Mouse (Mus musculus) layer of hippocampus, postnatal 14 days (tissue): ENCODE data around the gene Fat2. TPM values are rescaled to one million over a fixed set of nuclear protein-coding genes. Genes with fewer than 3 reads are reported as not detected.

Experiments
- DNase-seq, 2 experiments: peaks; one replicate each; pipeline ENCODE4 v3.0.0; 2021 to 2022; ENCODE audit warnings: low spot score in 2 of 2, mixed read lengths in 1 of 2
- total RNA-seq, 2 experiments: library from RNA; stranded (reverse); gene quantifications; 2 replicates each; pipeline ENCODE4 v1.2.3; 2021

The Fat2 gene
- total RNA-seq, 2 experiments from 2014 or later, result 0.43 to 0.74 TPM

DNA sequence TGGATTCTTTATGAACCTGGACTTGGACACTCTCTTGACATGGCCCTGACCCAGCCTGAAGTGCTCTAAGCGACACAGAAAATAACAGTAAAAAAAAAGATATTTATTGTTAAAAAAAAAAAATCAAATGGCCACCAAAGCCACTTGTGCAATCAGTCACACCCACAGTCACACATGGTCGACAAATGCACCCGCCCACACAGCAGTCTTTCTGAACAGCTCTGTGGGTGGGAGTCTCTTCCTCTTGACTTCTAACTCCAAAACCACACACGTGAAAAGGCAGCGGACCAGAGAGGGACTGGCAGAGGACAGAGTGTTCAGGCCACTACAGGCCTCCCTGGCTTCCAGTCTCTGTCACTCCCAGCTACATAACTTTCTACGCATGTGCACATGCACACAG, 85.8 kb downstream of the Fat2 start:
- peak; percentile 18 to 55 for DNase-seq

DNA sequence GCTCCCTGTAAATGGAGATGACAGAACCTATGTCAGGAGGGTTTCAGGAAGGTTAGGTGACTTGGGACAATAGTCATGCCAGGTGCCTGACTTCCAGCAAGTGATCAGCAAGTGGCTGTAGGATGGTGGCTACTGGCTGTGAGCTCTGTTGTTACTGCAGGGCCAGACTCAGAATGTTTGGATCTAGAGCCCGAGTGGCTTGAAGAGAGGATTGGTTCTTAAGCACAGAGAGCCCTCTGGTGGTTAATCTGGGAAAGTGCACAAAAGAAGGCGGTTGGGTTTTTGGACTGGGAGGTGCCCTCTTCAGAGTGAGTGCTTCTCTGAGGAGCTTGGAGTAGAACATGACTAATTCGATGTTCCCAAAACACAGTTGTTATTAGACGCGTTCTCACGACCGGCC, 95.8 kb downstream of the Fat2 start:
- peak; percentile 72 to 86 for DNase-seq

DNA sequence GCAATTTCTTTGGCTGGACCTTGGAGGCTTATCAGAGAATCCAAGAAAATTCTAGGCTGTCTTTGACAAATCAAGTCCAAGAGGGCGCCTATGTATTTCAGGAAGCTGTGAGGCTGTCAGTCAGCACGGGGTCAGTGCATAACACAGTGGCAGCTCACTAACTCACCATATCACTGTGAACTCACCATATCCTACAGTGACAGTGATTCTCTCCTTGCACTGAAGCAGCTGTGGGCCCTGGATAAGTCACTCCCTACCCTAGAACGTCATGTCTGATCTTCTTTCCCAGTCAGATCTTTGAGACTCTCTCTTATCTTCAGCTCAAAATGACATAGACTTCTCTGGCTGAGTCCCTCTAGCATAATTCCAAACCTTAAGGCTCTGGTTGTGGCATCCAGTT, 96.9 kb downstream of the Fat2 start:
- DNase-seq, result no peak

DNA sequence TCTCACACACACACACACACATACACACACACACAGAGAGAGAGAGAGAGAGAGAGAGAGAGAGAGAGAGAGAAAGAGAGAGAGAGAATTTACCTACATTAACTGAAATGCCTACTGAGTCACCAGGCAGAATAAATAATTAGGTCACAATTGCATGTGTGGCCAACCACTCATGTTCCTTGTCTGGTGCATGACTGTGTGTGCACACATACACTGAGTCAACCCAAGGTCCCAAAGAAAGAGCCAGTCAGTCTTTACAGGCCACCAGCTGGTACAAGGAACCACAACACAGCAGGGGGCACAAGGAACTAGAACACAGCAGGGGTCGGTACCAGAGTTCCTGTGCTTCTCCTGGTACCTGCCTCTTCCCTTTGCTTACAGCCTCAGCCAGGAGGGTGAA, 99.5 kb downstream of the Fat2 start:
- no peak for DNase-seq

DNA sequence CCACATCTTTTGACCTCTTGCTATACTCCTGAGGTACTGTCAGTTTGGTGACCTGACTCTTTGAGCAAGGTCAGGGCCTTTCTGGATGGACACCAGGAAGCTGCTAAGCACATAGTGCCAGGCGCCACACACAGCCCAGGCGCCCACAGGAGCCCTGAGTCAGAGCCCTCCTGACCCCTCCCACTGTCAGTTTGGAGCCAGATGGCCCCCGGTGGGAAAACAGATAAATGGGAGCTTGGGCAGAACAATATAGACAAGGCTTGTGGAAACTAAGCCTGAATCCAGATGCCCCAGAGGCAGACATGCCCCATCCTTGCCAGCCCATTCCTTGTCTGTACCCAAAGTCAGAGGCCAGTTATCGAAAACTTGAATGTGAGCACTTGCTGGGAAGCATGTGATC, 101.6 kb downstream of the Fat2 start:
- no peak for DNase-seq

DNA sequence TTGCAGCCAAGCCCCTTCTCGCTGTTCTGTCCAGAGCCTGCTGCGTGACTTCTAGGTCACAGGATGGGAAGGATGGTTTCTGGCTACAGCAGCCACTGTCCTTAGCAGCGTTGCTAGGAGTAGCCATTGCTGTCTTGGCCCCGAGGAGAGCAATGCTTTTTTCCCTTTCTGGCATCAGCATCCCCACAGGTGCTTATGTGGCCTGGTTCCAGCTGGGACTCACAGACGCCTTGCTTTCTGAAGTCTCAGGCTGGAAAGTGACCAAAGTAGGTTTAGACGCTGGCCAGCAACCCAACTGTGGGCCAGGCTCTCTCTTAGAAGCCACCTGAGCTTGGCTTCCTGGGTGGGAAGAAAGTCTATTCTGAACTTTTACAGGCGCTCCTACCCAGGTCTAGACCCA, 102.1 kb downstream of the Fat2 start:
- no peak for DNase-seq

DNA sequence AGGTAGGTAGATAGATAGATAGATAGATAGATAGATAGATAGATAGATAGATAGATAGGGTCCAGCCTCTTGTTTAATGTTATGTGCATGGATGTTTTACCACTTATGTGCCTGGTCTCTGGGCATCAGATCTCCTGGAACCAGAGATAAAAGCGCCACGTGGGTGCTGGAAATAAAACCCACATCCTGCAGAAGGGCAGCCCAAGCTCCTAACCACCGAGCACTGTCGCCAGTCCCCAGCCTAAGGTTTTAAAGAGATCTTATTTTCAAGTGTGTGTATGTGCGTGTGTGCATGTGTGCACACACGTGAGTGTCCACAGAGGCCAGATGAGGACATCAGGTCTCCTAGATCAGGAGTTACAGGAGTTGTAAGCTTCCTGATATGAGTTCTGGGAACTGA, 105.3 kb downstream of the Fat2 start:
- DNase-seq, result no peak

DNA sequence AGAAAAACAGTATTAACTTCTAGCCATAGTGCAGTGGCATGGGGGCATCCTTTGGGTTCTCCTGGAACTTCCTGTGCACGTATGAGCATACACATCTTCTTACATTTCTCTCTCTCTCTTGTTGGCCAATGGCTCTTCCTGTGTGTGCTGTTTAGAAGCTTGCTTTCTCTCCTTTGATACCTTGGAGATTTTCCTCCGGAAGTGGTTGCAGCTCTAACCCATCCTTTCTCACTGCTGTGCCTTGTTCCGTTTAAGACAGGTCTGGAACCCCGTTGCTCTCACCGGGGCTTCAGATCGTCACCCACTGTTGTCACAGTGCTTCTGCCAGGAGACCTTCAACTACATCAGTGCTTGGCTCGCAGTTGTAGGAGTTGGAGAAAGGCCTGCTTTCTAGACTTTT, 115.1 kb downstream of the Fat2 start:
- DNase-seq, result no peak

DNA sequence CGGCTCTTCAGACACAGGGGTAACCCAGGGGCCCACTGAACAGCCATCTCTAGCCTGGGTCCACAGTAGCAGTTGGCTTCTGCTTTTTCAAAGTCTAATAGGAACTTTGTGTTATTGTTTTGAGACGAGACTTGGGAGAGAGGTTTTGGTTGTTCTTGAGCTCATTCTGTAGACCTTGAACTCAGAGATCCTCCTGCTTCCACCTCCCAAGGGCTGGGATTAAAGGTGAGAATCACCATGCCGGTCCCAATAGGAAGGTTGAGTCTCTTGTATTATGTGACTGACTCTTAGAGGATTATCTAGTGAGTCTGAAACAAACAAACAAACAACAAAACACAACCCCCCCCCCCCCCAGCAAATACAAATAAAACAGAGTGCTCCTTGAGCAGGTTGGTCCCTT, 117.9 kb downstream of the Fat2 start:
- DNase-seq, result no peak

DNA sequence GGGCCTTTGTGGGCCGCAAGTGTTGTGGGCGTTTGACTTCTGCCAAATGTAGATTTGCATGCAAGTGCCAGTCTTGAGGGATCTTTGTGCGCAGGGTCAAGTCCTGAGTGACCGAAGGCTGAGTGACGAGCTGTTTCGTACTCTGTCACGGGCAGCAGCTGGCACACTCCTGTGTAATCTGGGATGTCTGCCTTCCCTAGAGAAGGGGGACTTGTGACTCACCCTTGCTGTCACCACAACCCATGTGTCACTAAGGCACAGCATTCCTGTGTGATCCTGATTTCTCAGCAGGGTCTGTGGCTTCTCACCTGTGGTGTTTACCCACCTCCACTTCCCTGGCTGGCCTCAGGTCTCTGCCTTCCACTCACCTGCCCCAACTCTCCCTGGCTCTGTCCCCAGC, 118.5 kb downstream of the Fat2 start:
- no peak for DNase-seq

DNA sequence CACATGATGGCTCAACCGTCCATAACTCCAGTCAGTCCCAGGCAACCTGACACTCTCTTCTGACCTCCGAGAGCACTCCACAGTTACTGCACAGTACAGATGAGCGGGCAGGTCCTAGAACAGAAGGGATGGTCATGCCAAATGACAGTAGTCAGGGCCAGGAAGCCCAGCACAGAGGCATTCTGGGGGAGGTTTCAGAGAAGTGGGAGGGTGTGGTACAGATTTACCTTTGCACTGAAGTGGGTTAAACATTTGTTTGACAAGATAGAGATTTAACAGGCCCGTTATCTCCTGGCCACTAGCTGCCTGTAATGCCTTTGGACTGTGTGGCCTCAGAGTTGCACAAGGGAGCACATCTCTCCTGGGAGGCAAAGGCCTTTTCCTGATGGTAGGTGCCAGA, 118.9 kb downstream of the Fat2 start:
- DNase-seq, result no peak

DNA sequence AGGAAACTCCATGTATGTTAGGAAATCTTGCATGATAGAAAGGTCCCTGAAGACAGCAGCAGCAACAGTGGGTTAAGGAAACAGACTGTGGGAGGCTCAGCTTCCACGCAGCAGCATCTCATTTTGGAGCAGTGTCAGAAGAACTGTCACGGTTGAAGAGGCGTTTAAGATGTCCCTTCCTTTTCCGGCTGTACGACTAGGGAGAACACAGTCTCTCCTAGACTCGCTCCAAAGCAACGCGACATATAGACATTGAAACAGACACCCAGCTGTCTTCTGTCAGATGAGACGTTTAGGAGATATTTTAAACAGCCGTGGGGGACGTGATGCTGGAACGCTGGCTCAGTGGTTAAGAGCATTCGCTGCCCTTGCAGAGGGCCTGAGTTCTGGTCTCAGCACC, 119.5 kb downstream of the Fat2 start:
- DNase-seq, result peak in 1 of 2 experiments; percentile 32

DNA sequence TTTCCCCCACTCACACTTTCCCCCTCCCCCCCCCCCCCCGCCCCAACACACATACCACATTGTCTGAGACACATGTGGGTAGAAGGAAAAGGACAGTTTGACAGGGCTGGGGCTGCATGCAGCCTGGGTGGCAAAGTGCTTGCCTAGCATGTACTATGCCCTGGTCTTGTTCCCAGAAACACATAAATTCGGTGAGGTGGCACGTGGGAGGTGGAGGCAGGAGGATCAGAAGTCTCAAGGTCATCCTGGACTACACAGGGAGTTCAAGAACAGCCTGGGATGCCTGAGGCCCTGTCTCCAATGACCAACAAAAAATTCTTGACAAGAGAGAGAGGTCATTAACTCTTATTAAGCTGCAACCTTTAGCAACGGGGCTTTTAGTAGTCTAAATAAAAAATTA, 120.3 kb downstream of the Fat2 start:
- DNase-seq, result no peak

DNA sequence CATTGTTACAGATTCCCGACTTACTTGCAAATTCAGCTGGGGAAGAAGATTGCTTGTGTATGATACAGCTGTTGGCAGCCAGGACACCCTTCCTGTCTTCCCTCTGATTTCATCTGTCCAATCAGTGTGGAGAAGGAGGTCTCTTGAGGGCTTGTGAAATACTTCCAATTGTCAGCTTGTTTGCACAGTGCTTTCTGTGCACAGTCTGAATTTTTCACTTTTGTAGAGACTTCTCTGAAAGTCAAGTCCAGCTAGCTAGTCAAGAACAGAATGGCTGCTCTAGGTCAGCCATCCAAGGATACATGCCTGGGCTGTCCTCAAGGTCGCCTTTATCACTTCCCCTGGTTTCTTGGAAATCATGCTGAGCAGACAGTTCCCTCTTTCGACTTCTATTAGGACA, 121.4 kb downstream of the Fat2 start:
- no peak for DNase-seq

DNA sequence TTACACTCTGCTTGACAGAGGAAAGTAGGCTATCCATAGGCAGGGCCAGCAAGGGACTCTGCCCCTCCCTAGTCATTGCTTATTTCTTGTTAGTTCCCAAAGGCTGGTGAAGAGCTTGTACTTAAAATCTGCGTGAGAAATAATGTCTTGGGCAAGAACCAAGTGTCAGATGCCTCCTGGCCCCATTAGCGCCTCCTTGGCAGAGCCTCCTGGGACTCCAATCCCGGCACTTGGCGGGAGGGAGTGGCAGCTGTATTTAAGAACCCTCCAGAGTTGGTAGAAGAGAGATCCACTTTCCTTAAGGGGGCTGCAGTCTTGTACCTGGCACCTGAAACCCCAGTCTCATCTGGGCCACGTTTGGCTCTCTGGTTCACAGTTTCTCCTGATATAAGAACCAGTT, 122.2 kb downstream of the Fat2 start:
- no peak for DNase-seq

DNA sequence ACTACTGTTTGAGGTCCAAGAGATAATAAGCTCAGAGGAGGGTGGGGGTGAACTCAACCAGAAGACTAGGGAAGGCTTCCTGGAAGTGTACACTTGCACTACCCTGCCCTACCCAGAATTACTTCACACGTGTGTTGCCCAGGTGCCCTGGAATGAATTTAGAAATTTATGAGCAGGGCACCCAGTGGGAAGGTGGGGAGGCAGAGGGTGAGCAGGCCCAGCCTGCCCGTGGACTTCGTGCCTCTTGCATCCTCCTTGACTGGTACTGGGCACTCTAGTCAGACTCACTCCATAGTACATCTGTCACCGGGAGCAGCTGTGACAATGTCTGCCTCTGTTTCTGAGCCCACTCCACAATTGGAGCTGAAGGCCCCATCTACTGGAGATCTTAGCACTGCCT, 122.8 kb downstream of the Fat2 start:
- DNase-seq, result no peak

DNA sequence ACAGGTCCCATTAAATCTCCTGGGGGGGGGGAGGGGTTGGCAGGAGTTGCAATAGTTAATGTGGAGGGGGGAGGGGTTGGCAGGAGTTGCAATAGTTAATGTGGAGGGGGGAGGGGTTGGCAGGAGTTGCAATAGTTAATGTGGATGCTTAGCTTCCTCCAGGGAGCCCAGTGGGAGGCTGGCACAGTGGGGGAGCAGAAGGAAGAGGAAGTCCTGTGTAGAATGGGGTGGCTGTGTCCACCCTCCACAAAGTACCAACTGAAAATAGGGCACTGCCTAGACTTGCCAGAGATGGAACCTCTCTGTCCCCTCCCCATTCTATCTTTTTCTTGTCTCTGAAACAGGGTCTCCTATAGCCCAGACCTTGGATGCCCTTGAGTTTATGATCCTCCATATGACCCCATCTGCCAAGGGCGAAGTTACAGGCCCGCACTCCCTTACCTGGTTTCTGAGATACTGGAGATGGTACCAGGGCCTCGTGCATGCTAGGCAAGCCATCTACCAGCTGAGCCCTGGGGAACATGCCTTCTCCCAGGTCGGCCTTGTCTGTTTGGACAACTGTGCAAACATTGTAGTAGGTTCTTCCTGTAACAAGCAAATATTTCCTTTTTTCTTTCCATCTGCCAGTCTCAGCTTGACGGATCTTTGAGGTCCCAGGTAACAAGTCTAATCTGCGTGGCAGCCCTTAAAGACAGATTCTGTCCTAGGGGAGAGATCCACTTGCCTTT, 126.6 kb downstream of the Fat2 start:
- no peak for DNase-seq

DNA sequence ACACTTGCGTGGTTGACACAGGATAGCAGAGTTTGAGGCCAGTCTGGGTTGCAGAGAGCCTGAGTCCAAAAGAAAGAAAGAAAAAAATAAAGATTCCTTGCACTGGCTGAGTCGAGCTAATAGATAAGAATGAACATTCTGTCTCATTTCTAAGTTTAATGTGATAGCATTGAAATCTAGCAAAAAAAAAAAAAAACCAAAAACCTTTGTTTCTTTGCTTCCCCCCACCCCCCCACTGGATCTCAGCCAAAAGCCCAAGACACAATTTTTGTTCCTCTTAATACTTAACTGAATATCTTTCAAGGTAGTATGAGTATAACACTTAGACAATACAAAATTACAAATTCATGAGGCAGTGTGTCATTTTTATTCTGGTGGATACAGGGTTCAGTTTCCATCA, 127.3 kb downstream of the Fat2 start:
- DNase-seq, result no peak

DNA sequence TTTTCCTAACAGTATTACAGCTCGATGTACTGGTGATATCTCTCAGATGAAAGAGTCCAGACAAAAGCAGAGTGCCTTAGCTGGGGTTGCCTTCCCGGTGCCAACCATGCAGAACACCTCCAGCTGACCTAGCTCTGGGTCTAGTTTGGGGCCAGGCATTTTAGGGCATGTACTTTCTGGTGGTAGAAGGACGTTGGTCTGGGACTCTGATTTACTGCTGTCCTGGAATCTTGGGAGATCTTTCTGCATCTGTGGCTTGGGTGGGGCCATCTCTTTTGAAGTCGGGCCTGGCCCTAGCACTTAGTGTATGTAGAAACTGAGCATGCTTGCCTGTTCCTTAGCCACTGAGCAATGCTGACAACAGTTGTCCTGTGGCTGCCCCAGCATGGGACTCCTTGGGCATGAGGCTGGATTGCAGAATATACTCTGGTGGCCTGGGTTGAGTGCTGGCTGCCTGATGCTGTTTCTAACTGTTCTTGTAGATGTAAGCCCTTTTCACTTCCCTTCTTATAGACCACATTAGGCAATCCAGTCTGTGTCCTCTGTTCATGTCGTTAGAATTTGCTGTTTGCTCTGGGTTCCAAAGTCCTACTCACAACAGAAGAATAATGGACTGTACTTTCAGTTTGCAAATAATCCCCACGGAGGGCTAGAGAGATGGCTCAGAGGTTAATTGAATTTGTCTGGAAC, 128.2 kb downstream of the Fat2 start:
- peak in 1 of 2 experiments; percentile 30 for DNase-seq

DNA sequence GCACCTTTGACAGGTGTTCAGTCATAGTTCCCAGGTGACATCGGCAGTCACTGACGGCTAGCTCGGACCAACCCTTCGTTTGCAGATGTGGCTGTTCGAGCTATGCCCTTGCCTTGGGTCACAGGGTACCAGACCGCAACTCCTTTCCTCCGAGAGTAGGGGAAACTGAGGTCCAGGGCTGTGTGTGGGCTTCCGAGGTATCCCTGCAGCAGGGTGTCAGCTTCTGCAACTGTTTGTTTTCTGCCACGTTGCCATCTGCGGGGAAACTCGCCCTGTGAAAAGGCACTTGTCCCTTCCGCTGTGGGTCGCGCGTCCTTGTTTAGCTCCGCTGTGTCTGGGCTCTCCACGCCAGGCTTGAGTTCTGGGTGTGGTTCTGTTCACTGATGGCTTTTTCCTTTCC, 131.8 kb downstream of the Fat2 start:
- peak in 1 of 2 experiments; percentile 24 for DNase-seq

DNA sequence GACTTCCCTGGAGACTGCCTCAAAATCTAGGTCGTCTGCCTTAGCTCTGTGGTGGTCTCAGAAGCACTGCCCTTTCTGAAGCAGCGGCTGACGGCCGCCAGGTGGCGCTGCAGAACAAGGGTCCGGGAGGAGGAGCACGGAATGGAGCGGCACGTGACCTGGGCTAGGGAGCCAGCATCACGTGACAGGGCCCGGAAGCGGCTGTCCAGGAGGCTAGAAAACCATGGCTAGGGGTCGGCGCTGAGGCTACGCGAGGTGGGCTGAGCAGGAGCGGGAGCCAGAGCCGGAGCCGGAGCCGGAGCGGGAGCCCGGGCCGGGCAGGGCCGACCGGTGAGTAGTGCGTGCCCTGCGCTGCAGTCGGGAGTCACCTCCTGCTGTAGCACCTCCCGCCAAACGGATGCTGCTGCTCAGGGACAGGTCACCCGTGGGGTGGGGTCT, 132.2 kb downstream of the Fat2 start, which contains the start of gene Slc36a1:
TSS of gene Slc36a1 (plus strand) at position 192 of the 438 bp plus-strand sequence.
- DNase-seq, result peak; percentile 94 to 95
